Mouse (Mus musculus): Measurements from ENCODE around the gene Oog3.

Gene Oog3

GRCm38 (mm10) chr4:144162563-144162962 is at the start of gene Oog3:
TSS of gene Oog3 (minus strand) at chr4:144162663.
- DNase-seq: no peak

GRCm38 (mm10) chr4:144190419-144190818 is 28.0 kb upstream of the Oog3 start, which contains the start of gene Oog2:
TSS of gene Oog2 (plus strand) at chr4:144190719.
- DNase-seq: no peak

Data from cerebellum, postnatal 25 days (tissue).